Mouse (Mus musculus) liver, adult 2 months (tissue): ENCODE data around the gene Anxa6. TPM values are rescaled to one million over a fixed set of nuclear protein-coding genes. Genes with fewer than 3 reads are reported as not detected.

Source experiments
- DNase-seq: peaks from one replicate; pipeline ENCODE4 v3.0.0-alpha.2; 2011; ENCODE audit warnings: low read depth, low spot score; ENCODE audit errors: extremely low read depth
- H3K27ac ChIP-seq: fragments of 200-500 bp; replicated peaks from 2 replicates; pipeline ENCODE4 v1.5.1; 2012; ENCODE audit warnings: low read depth, mild to moderate bottlenecking, control low read depth, inconsistent platforms, low read length; ENCODE audit not compliant: insufficient read depth
- H3K27me3 ChIP-seq: fragments of 200-500 bp; 2 replicates; pipeline ENCODE4 v1.6.1; 2012; ENCODE audit warnings: mild to moderate bottlenecking, moderate library complexity, low read length, inconsistent platforms; ENCODE audit not compliant: control insufficient read depth, insufficient read depth
- H3K36me3 ChIP-seq: fragments of 200-500 bp; 2 replicates; pipeline ENCODE4 v1.6.1; 2012; ENCODE audit warnings: low read length, inconsistent platforms; ENCODE audit not compliant: control insufficient read depth, insufficient read depth
- H3K4me1 ChIP-seq: fragments of 200-500 bp; 2 replicates; pipeline ENCODE4 v1.6.1; 2011; ENCODE audit warnings: low read length; ENCODE audit not compliant: control insufficient read depth, insufficient read depth
- H3K4me3 ChIP-seq: fragments of 200-500 bp; 2 replicates; pipeline ENCODE4 v1.5.1; 2011; ENCODE audit warnings: low read depth, mild to moderate bottlenecking, control low read depth, low read length, moderate library complexity; ENCODE audit not compliant: insufficient read depth
- H3K79me2 ChIP-seq: fragments of 200-500 bp; 2 replicates; pipeline ENCODE4 v1.6.1; 2012; ENCODE audit warnings: inconsistent platforms, mild to moderate bottlenecking, low read length, moderate library complexity; ENCODE audit not compliant: control insufficient read depth, insufficient read depth
- H3K9ac ChIP-seq: fragments of 200-500 bp; 2 replicates; pipeline ENCODE4 v1.6.1; 2012; ENCODE audit warnings: low read depth, mild to moderate bottlenecking, control low read depth, inconsistent platforms, low read length
- CTCF ChIP-seq: fragments of 200-500 bp; IDR thresholded peaks from 2 replicates; pipeline ENCODE4 v1.5.1; 2011; ENCODE audit warnings: low read depth, low read length, control low read depth
- POLR2A ChIP-seq: fragments of 200-500 bp; IDR thresholded peaks from 2 replicates; pipeline ENCODE4 v1.6.1; 2011; ENCODE audit warnings: low read length, control low read depth; ENCODE audit not compliant: insufficient read depth; ENCODE audit errors: extremely low read depth
- whole genome bisulfite sequencing: fragments of 180-500 bp; shearing (Covaris S2); methylation state at CpG from one replicate; pipeline ENCODE4 v1.1.7; 2018; 5-methylcytosine and 5-hydroxymethylcytosine counted together
- polyA plus RNA-seq: library from polyadenylated mRNA; depleted of rRNA; stranded (reverse); fragments of >200 nt; gene quantifications from 2 replicates; pipeline ENCODE4 v1.2.3, GENCODE M21; 2012; rRNA removed
- total RNA-seq: library from RNA; depleted of rRNA; stranded (reverse); fragments of >200 nt; gene quantifications from 2 replicates; pipeline ENCODE4 v1.2.3, GENCODE M21; 2014; rRNA removed

Anxa6 gene
- total and polyA plus RNA-seq, 2 experiments: 91.3 to 111 TPM

DNA sequence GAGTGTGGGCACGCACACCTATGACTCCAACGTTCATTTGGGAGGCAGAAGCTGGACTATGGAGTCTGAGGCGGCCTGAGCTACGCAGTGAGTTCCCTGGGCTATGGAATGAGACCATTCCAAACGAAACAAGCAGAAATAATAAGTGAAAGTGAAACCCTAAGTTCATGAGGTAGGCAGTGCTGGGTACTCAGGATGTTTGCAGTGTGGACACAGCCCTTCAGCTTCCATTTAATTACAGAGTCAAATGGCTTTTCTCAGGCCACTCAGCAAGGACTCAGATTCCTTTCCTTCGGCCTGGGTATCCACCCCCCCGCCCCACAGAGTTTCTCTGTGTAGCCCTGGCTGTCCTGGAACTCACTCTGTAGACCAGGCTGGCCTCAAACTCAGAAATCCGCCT lies 103.5 kb downstream of the Anxa6 start:
- no peak overlapping the region for H3K27ac ChIP-seq

DNA sequence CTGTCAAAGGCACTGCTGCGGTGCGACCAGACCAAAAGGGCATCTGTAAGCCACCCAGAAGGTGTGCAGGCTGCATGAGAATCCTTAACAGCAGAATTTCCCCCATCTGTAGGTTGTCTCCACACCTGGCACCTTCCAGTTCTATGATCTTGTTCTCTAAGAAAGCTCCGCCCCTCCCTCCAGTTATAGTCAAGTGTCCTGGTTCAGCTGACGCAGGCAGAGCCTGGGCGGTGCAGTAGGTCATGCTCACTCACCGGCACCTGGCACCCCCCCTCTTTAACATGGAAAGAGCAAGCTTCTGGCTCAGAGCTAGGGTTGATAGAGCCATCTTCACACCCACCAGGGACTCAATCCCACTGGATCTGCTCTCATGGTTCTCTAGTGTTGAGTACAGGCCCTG lies 104.0 kb downstream of the Anxa6 start:
- no peak overlapping the region for H3K9ac ChIP-seq
- no peak overlapping the region for H3K4me3 ChIP-seq
- H3K4me1 ChIP-seq: no peaks in the 10 kb centered on the region
- 98% methylated on average over 6 of the region's 6 CpGs for WGBS
- H3K79me2 ChIP-seq: no peaks in the 10 kb centered on the region
- no peak for TF ChIP-seq CTCF
- TF ChIP-seq POLR2A: no peak
- H3K27ac ChIP-seq: no peak overlapping the region
- H3K36me3 ChIP-seq: peaks cover 11% of the 10 kb centered on the region; the same call in 1 of the 2 replicates
- no peaks in the 10 kb centered on the region for H3K27me3 ChIP-seq
- DNase-seq: no peak

More for the DNA sequence above, 103.5 kb downstream of the Anxa6 start:
- Histone ChIP-seq H3K4me3 (no peak overlapping the region), H3K4me1 (no peaks in the 10 kb centered on the region), H3K79me2 (no peaks in the 10 kb centered on the region), H3K36me3 (peaks cover 8% of the 10 kb centered on the region; the same call in 1 of the 2 replicates), H3K27me3 (no peaks in the 10 kb centered on the region), H3K9ac (no peak overlapping the region)
- DNase-seq: no peak
- 91% methylated on average over 8 of the region's 8 CpGs for WGBS
- TF ChIP-seq CTCF (no peak), POLR2A (no peak)

Other genes starting within 250 kb of the Anxa6 start
- gene Cdc42se2, start 245.8 kb downstream of the Anxa6 start, total RNA-seq: 9.2 and 9.3 TPM in 2 replicates
- gene Cdc42se2, start 245.8 kb downstream of the Anxa6 start, polyA plus RNA-seq: 7.4 and 8.0 TPM in 2 replicates
- 1.3 and 1.8 TPM in 2 replicates for gene Lyrm7, start 172.5 kb downstream of the Anxa6 start, total RNA-seq
- 0.46 and 1.2 TPM in 2 replicates for gene Lyrm7, start 172.5 kb downstream of the Anxa6 start, polyA plus RNA-seq
- gene Hint1, start 167.1 kb downstream of the Anxa6 start, total RNA-seq: 629 and 808 TPM in 2 replicates
- 664 and 683 TPM in 2 replicates for gene Hint1, start 167.1 kb downstream of the Anxa6 start, polyA plus RNA-seq
- 2.0 and 3.1 TPM in 2 replicates for gene Gpx3, start 131.0 kb downstream of the Anxa6 start, total RNA-seq
- gene Gpx3, start 131.0 kb downstream of the Anxa6 start, polyA plus RNA-seq: 2.7 and 3.3 TPM in 2 replicates
- gene Tnip1, start 70.5 kb downstream of the Anxa6 start, total RNA-seq: 3.0 TPM in 2 replicates
- gene Tnip1, start 70.5 kb downstream of the Anxa6 start, polyA plus RNA-seq: 7.2 and 8.1 TPM in 2 replicates
- 0.13 and 0.55 TPM in 2 replicates for gene Ccdc69, start 44.7 kb upstream of the Anxa6 start, total RNA-seq
- 0.43 TPM in 1 of 2 replicates, not detected in the other for gene Ccdc69, start 44.7 kb upstream of the Anxa6 start, polyA plus RNA-seq
- gene Gm2a, start 64.7 kb upstream of the Anxa6 start, total RNA-seq: 41.1 and 61.8 TPM in 2 replicates
- gene Gm2a, start 64.7 kb upstream of the Anxa6 start, polyA plus RNA-seq: 64.6 and 73.6 TPM in 2 replicates
- not detected in 2 replicates for gene Slc36a3, start 118.3 kb upstream of the Anxa6 start, total RNA-seq
- 0.05 TPM in 1 of 2 replicates, not detected in the other for gene Slc36a3, start 118.3 kb upstream of the Anxa6 start, polyA plus RNA-seq
- gene Slc36a2, start 151.6 kb upstream of the Anxa6 start, total RNA-seq: 0.54 TPM in 1 of 2 replicates, not detected in the other
- not detected in 2 replicates for gene Slc36a2, start 151.6 kb upstream of the Anxa6 start, polyA plus RNA-seq
- 7.0 and 12.9 TPM in 2 replicates for gene Slc36a1, start 170.9 kb upstream of the Anxa6 start, total RNA-seq
- 24.0 and 26.2 TPM in 2 replicates for gene Slc36a1, start 170.9 kb upstream of the Anxa6 start, polyA plus RNA-seq